In genomic region chr14:30548131-30548720, GRCm38 (mm10) we compare ENCODE assay signal across 7 mouse cellular contexts. TPM values are rescaled to one million over a fixed set of nuclear protein-coding genes. Genes with fewer than 3 reads are reported as not detected.
DNase-seq lines count a peak whose midpoint lies in the region; ATAC-seq and TF ChIP-seq lines count a peak whose summit lies in the region.

Gene Tkt (plus strand): TSS chr14:30548359.

- peak within 1 kb of the TSS; percentile 97 for H3K27ac ChIP-seq in hindbrain, embryonic 16.5 days (ENCODE audit: low read depth, low read length)
- H3K27ac ChIP-seq in left cerebral cortex, adult 2 months: peak within 1 kb of the TSS; percentile 95

- intact Hi-C loops in left cerebral cortex, adult 2 months (cut with DNase I): loop anchor here (2.0 kb wide), 1 partner anchor 25 kb away; no protein-coding TSS in a partner anchor

- peak; percentile 68 for ATAC-seq in hindbrain, embryonic 16.5 days

- peak; percentile 90 for DNase-seq in adrenal gland, postnatal 10 days
- DNase-seq in embryo, embryonic 11 days: peak; percentile 34
- peak; percentile 46 for DNase-seq in gastrocnemius, postnatal 10 days
- peak; percentile 44 to 71 for DNase-seq in left cerebral cortex, adult 2 months (ENCODE audit: extremely low spot score in 1 of 2, low spot score in 2 of 2)
- DNase-seq in lung, postnatal 36 days: peak; percentile 90
- DNase-seq in right cerebral cortex, adult 18-20 months: peak; percentile 83

- H3K27me3 ChIP-seq in hindbrain, embryonic 16.5 days (replicated peaks; ENCODE audit: control insufficient read depth, insufficient read depth, low read length): no peaks in the 10 kb centered on the region

- no peaks in the 10 kb centered on the region for H3K9me3 ChIP-seq in hindbrain, embryonic 16.5 days (ENCODE audit: control insufficient read depth, low read length)

- H3K36me3 ChIP-seq in hindbrain, embryonic 16.5 days (ENCODE audit: control insufficient read depth, insufficient read depth, low read length): no peaks in the 10 kb centered on the region

- peak within 1 kb of the TSS; percentile 97 for H3K9ac ChIP-seq in hindbrain, embryonic 16.5 days (ENCODE audit: low read depth, low read length)

- H3K4me1 ChIP-seq in hindbrain, embryonic 16.5 days (ENCODE audit: control insufficient read depth, insufficient read depth, low read depth, low read length): peaks cover 31% of the 10 kb centered on the region

- no peak for TF ChIP-seq CTCF in left cerebral cortex, adult 2 months (IDR thresholded peaks at IDR 0.05)

- H3K4me3 ChIP-seq in hindbrain, embryonic 16.5 days (ENCODE audit: low read length): peak within 1 kb of the TSS; percentile 89
- peak within 1 kb of the TSS; percentile 80 for H3K4me3 ChIP-seq in left cerebral cortex, adult 2 months

- 35% methylated on average over 8 of the region's 8 CpGs for WGBS in hindbrain, embryonic 16.5 days

- peak within 1 kb of the TSS; percentile 92 for H3K4me2 ChIP-seq in hindbrain, embryonic 16.5 days (ENCODE audit: low read length)

RNA-seq across cellular contexts. Expression of gene Tkt, which starts in this region (rescaled TPM):
- total RNA-seq in adrenal gland, postnatal 10 days (2021): 100 to 1,000 TPM; 790 to 884 TPM
- total RNA-seq in gastrocnemius, postnatal 10 days (2021): 10 to 100 TPM; 30.1 to 37.1 TPM
- polyA plus RNA-seq in hindbrain, embryonic 16.5 days (2015; fragmentation: Nextera tagmentation; extraction: Ambion mirVana): 301 and 314 TPM in 2 replicates
- total RNA-seq in left cerebral cortex, adult 2 months (2021): 100 to 1,000 TPM; 160 to 180 TPM

Comparison
In these comparisons a context has a peak if more than half of its experiments do, and no peak if none do; other contexts are left out.
1. Peak in every context shown above with its lines: DNase-seq, ATAC-seq, H3K4me3 ChIP-seq and H3K27ac ChIP-seq.
2. RNA of gene Tkt (total RNA-seq): 790 to 884 TPM in adrenal gland, postnatal 10 days; 160 to 180 TPM in left cerebral cortex, adult 2 months and 30.1 to 37.1 TPM in gastrocnemius, postnatal 10 days; every median in the first group is over 4 times any median in the second.
3. DNase-seq: peak in every context shown above with its lines; median percentile 90 in adrenal gland, postnatal 10 days; 90 in lung, postnatal 36 days; 83 in right cerebral cortex, adult 18-20 months; 58 in left cerebral cortex, adult 2 months; 46 in gastrocnemius, postnatal 10 days; 34 in embryo, embryonic 11 days.